Mouse (Mus musculus) testis, adult 2 months (tissue): ENCODE data around the gene Olfr721-ps1.

Source experiments
- CTCF ChIP-seq: fragments of 200-500 bp; IDR thresholded peaks from 2 replicates; pipeline ENCODE4 v1.5.1; 2012; ENCODE audit warnings: low read depth, mild to moderate bottlenecking, inconsistent platforms, low read length, moderate library complexity; ENCODE audit not compliant: control insufficient read depth, insufficient read depth, insufficient replicate concordance
- POLR2A ChIP-seq: fragments of 200-500 bp; IDR thresholded peaks from 2 replicates; pipeline ENCODE4 v1.6.1; 2012; ENCODE audit warnings: low read depth, mild to moderate bottlenecking, inconsistent platforms, low read length, moderate library complexity; ENCODE audit not compliant: control insufficient read depth

DNA sequence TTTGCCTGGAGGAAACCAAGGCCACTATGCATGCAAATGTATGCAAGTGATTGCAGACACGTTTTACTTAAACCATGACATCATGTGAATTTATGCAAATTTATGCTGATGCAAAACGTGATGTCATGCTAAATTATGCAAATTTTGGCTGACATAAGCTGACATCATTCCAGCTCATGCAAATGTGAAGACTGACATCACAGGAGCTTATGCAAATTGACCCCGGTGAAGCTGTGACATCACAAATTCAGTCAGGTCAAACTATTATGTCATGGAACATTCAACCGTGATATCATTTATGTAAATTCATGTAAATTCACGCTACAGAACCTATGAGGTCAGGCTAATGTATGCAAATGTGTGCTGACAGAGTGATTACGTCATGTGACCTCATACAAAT is 48.5 kb upstream of the Olfr721-ps1 start:
- TF ChIP-seq CTCF, result no peak
- TF ChIP-seq POLR2A, result no peak
